Mouse (Mus musculus) liver, postnatal 0 days (tissue): ENCODE measurements around the gene Tll2.

Experiments used
- CTCF ChIP-seq: sonication (generic); IDR thresholded peaks from 2 replicates; pipeline ENCODE4 v1.5.1; 2016; ENCODE audit warnings: antibody characterized with exemption, low read depth
- EP300 ChIP-seq: IDR thresholded peaks from 2 replicates; pipeline ENCODE4 v1.6.1; 2016; ENCODE audit warnings: antibody characterized with exemption, low read depth, mild to moderate bottlenecking

DNA sequence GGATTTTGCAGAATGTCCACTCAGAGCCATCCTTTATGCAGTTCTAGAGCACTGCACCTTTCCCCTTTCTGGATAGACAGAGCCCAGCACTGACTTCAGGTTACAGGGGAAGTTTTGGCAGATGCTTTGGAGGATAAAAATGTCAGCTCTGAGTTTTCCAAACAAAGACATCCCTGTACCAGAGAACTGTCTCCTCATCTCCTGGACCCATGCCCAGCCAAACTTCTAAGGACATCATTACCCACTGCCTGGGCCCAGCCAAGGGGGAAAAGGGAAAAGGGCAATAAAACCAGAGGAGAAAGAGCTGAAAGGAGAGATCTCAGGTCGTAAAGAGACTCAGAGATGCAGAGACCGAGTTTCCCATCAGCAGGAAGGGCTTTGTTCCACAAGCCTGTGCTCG lies 83.6 kb downstream of the Tll2 start:
- TF ChIP-seq CTCF (no peak), EP300 (no peak)
